Mouse (Mus musculus): ENCODE measurements around the gene Hist1h2bh.
A peak's percentile ranks its signal among the peaks of the same experiment; 100 is the strongest.

The Hist1h2bh gene

DNA sequence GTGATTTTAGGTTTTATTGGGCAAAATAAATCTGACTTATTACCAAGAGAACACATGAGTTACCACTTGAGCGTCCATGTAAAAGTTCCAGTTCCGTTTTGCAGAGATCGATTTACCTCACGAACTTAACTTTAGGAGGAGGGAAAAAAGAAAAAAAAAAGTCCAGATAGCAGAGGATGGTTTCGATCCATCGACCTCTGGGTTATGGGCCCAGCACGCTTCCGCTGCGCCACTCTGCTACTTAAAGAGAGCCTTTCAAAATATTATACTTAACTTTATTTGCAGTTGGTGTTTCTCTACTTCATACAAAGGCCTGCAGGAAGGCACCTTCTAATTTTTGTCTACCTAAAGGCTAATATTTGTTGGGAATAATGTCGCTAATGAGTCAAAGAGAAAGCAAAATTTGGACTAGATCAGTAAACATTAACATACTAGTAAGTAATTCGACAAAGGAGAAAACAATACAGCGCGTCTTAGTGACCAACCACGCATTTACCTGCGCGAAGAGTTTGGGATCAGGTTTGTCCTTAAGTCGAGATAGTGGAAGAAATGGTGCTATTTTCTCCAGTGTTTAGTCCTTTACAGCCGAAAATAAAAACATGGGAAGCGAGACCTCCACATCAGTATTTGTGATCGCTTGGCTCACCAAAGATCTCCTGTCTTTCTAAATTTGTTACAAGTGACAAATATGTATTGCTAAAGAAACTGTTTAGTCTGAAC lies 12.9 kb downstream of the Hist1h2bh start:
- peak; percentile 62 to 66 for DNase-seq

GRCm38 (mm10) chr13:23529480-23530165 lies 13.6 kb downstream of the Hist1h2bh start:
- DNase-seq: no peak

DNA sequence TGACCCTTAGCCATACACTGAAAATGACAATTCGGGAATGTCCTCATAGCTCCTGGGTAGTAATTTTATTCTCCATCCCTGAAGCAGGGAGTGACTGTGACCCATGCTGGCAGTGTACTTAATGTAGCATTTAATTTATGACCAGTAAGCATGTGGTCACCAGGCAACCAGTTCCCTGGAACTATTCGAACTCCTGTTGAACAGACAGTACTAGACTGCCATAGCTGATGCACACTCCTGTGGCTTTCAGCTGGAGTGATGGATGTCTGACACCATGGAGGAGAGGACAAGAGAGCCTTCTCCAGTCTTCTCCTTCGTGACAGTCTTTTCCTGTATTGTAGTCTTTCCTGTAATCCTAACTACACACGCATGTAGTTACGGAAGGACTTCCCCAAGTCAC lies 14.2 kb downstream of the Hist1h2bh start:
- no peak for DNase-seq

DNA sequence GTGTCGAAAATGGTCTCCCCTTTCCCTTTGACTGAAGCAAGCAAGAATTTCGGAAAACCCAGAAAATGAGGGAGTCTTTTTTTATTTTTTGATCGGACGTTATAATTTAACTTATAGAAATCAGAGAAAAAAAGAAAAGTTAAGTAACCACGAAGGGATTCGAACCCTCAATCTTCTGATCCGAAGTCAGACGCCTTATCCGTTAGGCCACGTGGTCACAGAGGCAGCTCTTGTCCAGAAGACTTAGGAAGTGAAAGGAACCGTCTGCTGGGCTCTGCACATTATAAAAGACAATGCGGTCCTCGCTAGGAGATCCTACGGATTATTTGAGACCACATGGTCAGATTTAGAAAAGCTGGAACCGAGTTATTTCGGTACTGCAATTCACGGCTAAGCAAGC lies 16.9 kb downstream of the Hist1h2bh start:
- peak; percentile 89 to 93 for DNase-seq

- DNase-seq: no peak
Measured at GRCm38 (mm10) chr13:23525901-23526300, 17.3 kb downstream of the Hist1h2bh start.

DNA sequence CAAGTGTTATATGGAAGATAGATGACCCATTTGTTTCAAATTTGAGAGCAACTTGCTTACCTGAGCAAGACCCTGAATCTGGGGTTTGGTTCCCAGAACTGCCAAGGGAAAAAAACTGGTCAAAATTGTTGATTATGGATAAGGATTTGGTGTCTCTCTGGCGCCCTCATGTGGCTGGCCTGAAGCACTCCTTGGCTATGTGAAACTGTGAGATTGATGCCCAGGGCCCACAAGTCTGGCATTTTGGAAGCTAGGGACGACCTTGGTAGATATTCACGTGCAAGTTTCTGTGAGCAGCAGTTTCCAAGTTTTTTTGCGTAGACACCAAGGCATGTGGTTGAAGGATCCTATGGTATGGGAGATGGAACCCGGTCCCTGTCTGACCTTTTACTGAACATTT lies 18.5 kb downstream of the Hist1h2bh start:
- DNase-seq: peak; percentile 52 to 66

GRCm38 (mm10) chr13:23523976-23524375 lies 19.2 kb downstream of the Hist1h2bh start:
- DNase-seq: no peak

- peak; percentile 79 to 85 for DNase-seq
Measured at GRCm38 (mm10) chr13:23521703-23522102, 21.5 kb downstream of the Hist1h2bh start.

GRCm38 (mm10) chr13:23519416-23519815 lies 23.8 kb downstream of the Hist1h2bh start:
- peak; percentile 74 to 81 for DNase-seq

DNA sequence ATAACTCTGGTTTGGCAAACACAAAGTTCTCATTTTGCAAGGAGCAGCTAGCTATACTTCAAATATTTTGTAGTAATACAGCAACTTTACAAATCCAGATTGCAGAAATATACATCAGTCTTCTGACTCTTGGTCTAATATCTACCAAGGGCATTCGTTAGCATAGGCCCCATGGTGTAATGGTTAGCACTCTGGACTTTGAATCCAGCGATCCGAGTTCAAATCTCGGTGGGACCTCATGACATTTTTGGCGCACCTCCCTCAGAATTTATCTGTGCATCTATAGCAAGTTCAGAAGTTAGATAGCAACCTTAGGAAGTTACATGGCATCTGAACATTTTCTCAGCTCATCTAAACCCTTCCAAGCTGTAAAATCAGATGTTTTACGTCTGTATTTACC lies 24.3 kb downstream of the Hist1h2bh start:
- peak; percentile 57 to 83 for DNase-seq

GRCm38 (mm10) chr13:23518295-23518603 lies 24.9 kb downstream of the Hist1h2bh start:
- no peak for DNase-seq

- peak; percentile 89 to 93 for DNase-seq
Measured at GRCm38 (mm10) chr13:23517603-23518294, 25.4 kb downstream of the Hist1h2bh start.

- peak; percentile 80 to 91 for DNase-seq
Measured at GRCm38 (mm10) chr13:23516822-23517602, 26.2 kb downstream of the Hist1h2bh start.

DNA sequence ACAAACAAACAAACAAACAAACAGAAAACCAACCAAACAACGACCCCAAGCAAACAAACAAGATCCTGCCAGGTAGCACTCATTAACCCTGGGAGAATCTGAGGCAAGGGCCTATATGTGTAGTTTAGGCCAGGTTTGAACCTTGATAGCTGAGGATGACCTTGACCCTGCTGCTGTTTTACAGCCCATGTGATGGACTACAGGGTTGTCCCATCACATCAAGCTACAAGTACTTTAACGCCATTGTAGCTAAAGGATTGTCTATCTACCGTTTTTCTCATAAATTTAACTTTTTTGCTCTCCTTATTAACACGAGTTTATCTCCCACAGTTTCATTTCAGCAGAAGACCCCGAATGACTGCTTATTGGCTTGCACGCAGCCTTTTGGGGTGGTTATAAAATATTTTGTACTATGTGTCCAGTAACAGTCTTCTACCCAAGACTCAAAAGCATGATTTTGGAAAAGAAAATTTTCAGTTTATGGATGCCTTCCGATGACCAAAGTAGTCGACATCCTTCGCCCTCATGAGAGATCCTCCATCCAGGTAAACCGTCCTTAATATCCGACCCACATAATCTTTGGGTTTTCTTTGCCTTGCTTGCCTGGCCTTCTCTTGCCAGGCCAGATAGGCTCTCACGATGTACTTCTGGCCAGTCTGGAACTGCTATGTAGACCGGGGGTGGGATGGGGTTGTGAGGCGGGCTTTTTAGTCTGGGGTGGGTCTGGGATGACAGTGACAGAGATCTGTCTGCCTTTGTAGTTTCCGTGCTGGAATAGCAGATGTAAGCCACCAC lies 27.2 kb downstream of the Hist1h2bh start:
- DNase-seq: no peak

- no peak for DNase-seq
Measured at GRCm38 (mm10) chr13:23515281-23515680, 27.9 kb downstream of the Hist1h2bh start.

- DNase-seq: no peak
Measured at GRCm38 (mm10) chr13:23513517-23513916, 29.7 kb downstream of the Hist1h2bh start.

GRCm38 (mm10) chr13:23510127-23510526 lies 33.1 kb downstream of the Hist1h2bh start:
- no peak for DNase-seq

DNA sequence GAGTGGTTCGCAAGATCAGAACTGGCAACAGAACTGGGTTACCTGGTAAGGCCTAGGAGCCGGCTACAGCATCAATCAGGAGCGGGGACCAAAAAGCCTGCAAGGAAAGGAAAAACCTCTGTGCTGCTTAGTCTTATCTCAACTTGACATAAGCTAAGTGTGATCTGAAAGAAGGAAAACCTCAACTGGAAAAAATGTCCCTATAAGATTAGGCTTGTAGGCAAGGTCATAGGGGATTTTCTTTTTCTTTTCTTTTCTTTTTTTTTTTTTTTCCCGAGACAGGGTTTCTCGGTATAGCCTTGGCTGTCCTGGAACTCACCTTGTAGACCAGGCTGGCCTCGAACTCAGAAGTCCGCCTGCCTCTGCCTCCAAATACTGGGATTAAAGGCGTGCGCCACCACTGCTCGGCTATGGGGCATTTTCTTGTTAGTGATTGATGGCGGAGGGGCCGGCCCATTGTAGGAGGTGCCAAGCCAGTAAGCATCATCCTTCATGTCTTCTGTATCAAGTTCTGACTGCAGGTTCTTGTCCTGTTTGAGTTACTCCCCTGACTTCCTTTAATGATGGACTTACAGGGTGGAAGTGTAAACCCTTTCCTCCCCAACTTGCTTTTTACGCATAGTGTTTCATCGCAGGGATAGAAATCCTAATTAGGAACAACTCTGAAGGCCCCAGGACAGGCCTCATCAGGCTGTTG lies 36.2 kb downstream of the Hist1h2bh start:
- DNase-seq: no peak

GRCm38 (mm10) chr13:23506351-23506750 lies 36.8 kb downstream of the Hist1h2bh start:
- no peak for DNase-seq

DNA sequence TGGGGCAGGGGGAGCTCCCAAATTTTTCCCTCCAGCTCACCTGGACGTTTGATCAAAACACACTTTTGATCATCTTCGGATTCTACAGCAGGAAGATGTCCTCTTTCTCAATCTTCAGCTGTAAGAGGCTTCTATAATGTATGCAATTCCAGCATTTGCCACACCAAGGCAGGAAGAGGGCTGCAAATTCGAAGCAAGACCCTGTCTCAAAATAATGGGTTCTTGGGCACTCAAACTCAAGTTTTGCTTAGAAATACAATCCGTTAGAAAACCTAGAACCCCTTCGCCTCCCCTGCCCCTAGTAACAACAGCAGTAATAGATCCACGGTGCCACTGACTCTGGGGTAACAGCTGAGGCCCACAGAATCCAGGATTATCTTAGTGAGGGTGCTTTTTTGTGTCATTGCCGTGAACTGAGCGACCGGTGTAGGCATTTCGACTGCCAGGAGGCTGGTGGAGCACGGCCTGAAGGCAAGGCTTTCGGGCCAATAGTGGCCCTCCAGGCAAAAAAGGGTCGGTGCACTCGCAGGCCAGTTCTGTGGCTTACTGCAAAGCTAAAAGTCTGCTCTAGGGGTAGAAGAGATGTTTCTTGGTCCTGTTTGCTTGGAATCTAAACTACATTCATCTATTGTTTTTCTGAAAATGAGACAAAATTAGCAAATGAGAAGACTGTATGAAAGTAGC lies 37.4 kb downstream of the Hist1h2bh start:
- no peak for DNase-seq

GRCm38 (mm10) chr13:23503797-23504196 lies 39.4 kb downstream of the Hist1h2bh start:
- DNase-seq: peak in 1 of 2 experiments; percentile 37
